Mouse (Mus musculus) MEL (cell line): ENCODE data around the gene Trmt2a. TPM values are rescaled to one million over a fixed set of nuclear protein-coding genes. Genes with fewer than 3 reads are reported as not detected.

Experiments
- DNase-seq: peaks from one replicate; pipeline ENCODE4 v3.0.0; 2011; ENCODE audit warnings: low read depth, low spot score
- H3K27ac ChIP-seq: 2 replicates; pipeline ENCODE4 v1.5.1; 2012; ENCODE audit warnings: low read depth, mild to moderate bottlenecking, control low read depth, low read length, moderate library complexity; ENCODE audit not compliant: control insufficient read depth
- H3K27me3 ChIP-seq, 2 experiments: fragments of 150-350 bp in 1 of 2; sonication (generic) in 1 of 2; 2 replicates each; pipeline ENCODE4 v1.6.1; 2012; ENCODE audit warnings: low read length in 2 of 2, mild to moderate bottlenecking in 2 of 2, improper control_type of control experiment in 1 of 2, moderate library complexity in 1 of 2; ENCODE audit not compliant: insufficient read depth in 2 of 2, control insufficient read depth in 1 of 2
- H3K36me3 ChIP-seq, 2 experiments: 2 replicates each; pipeline ENCODE4 v1.6.1; 2012 to 2014; ENCODE audit warnings: low read length in 2 of 2, improper control_type of control experiment in 1 of 2, inconsistent platforms in 1 of 2, mild to moderate bottlenecking in 1 of 2; ENCODE audit not compliant: insufficient read depth in 2 of 2, control insufficient read depth in 1 of 2
- H3K4me1 ChIP-seq, 2 experiments: fragments of 150-350 bp in 1 of 2; sonication (generic) in 1 of 2; 2 replicates each; pipeline ENCODE4 v1.6.1; 2012; ENCODE audit warnings: low read length in 2 of 2, improper control_type of control experiment in 1 of 2, mild to moderate bottlenecking in 1 of 2; ENCODE audit not compliant: insufficient read depth in 2 of 2, control insufficient read depth in 1 of 2
- H3K4me3 ChIP-seq, 2 experiments: fragments of 150-350 bp in 1 of 2; sonication (generic) in 1 of 2; 2 replicates each; pipeline ENCODE4 v1.5.1; 2012; ENCODE audit warnings: low read depth in 2 of 2, low read length in 2 of 2, mild to moderate bottlenecking in 2 of 2, moderate library complexity in 2 of 2, control low read depth in 1 of 2, improper control_type of control experiment in 1 of 2; ENCODE audit not compliant: control insufficient read depth in 1 of 2, insufficient read depth in 1 of 2
- H3K79me2 ChIP-seq: 2 replicates; pipeline ENCODE4 v1.6.1; 2012; ENCODE audit warnings: mild to moderate bottlenecking, low read length, moderate library complexity; ENCODE audit not compliant: control insufficient read depth, poor library complexity, insufficient read depth
- H3K9ac ChIP-seq: 2 replicates; pipeline ENCODE4 v1.6.1; 2012; ENCODE audit warnings: low read depth, mild to moderate bottlenecking, control low read depth, low read length, moderate library complexity; ENCODE audit not compliant: control insufficient read depth, poor library complexity, severe bottlenecking
- H3K9me3 ChIP-seq: fragments of 150-350 bp; sonication (generic); replicated peaks from 2 replicates; pipeline ENCODE4 v1.6.1; 2012; ENCODE audit warnings: mild to moderate bottlenecking, low read length, improper control_type of control experiment, moderate library complexity; ENCODE audit not compliant: insufficient read depth
- BHLHE40 ChIP-seq: IDR thresholded peaks from 2 replicates; pipeline ENCODE4 v1.6.1; 2012; ENCODE audit warnings: low read depth, mild to moderate bottlenecking, inconsistent platforms, low read length, improper control_type of control experiment, borderline replicate concordance
- CHD1 ChIP-seq: IDR thresholded peaks from 2 replicates; pipeline ENCODE4 v1.6.1; 2012; ENCODE audit warnings: low read depth, mild to moderate bottlenecking, inconsistent platforms, low read length, improper control_type of control experiment
- CTCF ChIP-seq, 3 experiments: IDR thresholded peaks in 2 of 3; conservative IDR thresholded peaks in 1 of 3; 2 replicates each; pipeline ENCODE4 v1.5.1; 2011 to 2012; ENCODE audit warnings: low read length in 3 of 3, low read depth in 2 of 3, mild to moderate bottlenecking in 2 of 3, improper control_type of control experiment in 1 of 3, inconsistent platforms in 1 of 3, mixed read lengths in 1 of 3, moderate library complexity in 1 of 3; ENCODE audit not compliant: control insufficient read depth in 1 of 3, insufficient read depth in 1 of 3, poor library complexity in 1 of 3, severe bottlenecking in 1 of 3
- MXI1 ChIP-seq: IDR thresholded peaks from 2 replicates; pipeline ENCODE4 v1.6.1; 2011; ENCODE audit warnings: mild to moderate bottlenecking, low read depth, low read length, improper control_type of control experiment
- MYB ChIP-seq: IDR thresholded peaks from 2 replicates; pipeline ENCODE4 v1.6.1; 2011; ENCODE audit warnings: mild to moderate bottlenecking, low read depth, low read length, improper control_type of control experiment
- POLR2A ChIP-seq, 2 experiments: IDR thresholded peaks; 2 replicates each; pipeline ENCODE4 v1.6.1; 2011 to 2012; ENCODE audit warnings: low read length in 2 of 2, mild to moderate bottlenecking in 2 of 2, control low read depth in 1 of 2, improper control_type of control experiment in 1 of 2, low read depth in 1 of 2, moderate library complexity in 1 of 2; ENCODE audit not compliant: control insufficient read depth in 1 of 2, insufficient read depth in 1 of 2, poor library complexity in 1 of 2
- POLR2AphosphoS2 ChIP-seq: IDR thresholded peaks from 2 replicates; pipeline ENCODE4 v1.6.1; 2011; ENCODE audit warnings: low read length, improper control_type of control experiment
- RAD21 ChIP-seq: IDR thresholded peaks from 2 replicates; pipeline ENCODE4 v1.6.1; 2011; ENCODE audit warnings: mild to moderate bottlenecking, low read depth, low read length, improper control_type of control experiment
- RCOR1 ChIP-seq: IDR thresholded peaks from 2 replicates; pipeline ENCODE4 v1.6.1; 2012; ENCODE audit warnings: low read depth, mild to moderate bottlenecking, inconsistent platforms, low read length, improper control_type of control experiment
- SIN3A ChIP-seq: IDR thresholded peaks from 2 replicates; pipeline ENCODE4 v1.6.1; 2012; ENCODE audit warnings: low read length, improper control_type of control experiment, inconsistent platforms
- TBP ChIP-seq: IDR thresholded peaks from 2 replicates; pipeline ENCODE4 v1.8.0; 2011; ENCODE audit warnings: low read depth, low read length, improper control_type of control experiment
- ZC3H11A ChIP-seq: IDR thresholded peaks from 2 replicates; pipeline ENCODE4 v1.6.1; 2012; ENCODE audit warnings: low read depth, mild to moderate bottlenecking, inconsistent platforms, low read length, improper control_type of control experiment
- ZMIZ1 ChIP-seq: IDR thresholded peaks from 2 replicates; pipeline ENCODE4 v1.6.1; 2012; ENCODE audit warnings: low read depth, mild to moderate bottlenecking, inconsistent platforms, low read length, improper control_type of control experiment, moderate library complexity
- polyA plus RNA-seq, 2 experiments: library from polyadenylated mRNA; stranded (reverse) in 1 of 2; unstranded in 1 of 2; fragments of >175 nt in 1 of 2; fragments of >200 nt in 1 of 2; gene quantifications; 2 replicates each; pipeline versions ENCODE4 v1.2.1 to v1.2.4; 2012; ENCODE audit warnings: low replicate concordance in 2 of 2, low read depth in 1 of 2; ENCODE audit not compliant: insufficient read length in 2 of 2, insufficient read depth in 1 of 2, missing spikeins in 1 of 2
- total RNA-seq: library from RNA; depleted of rRNA; stranded (reverse); fragments of 300-350 nt; gene quantifications from 2 replicates; pipeline ENCODE4 v1.2.3, GENCODE M21; 2012

Gene Trmt2a
- total and polyA plus RNA-seq, 3 experiments, result 178 to 185 TPM; not detected in 1

GRCm38 (mm10) chr16:18250828-18251790, 2.6 kb downstream of the Trmt2a start:
- peak; percentile 20 for DNase-seq
- H3K4me3 ChIP-seq, result no peak overlapping the region; a peak in 1 of 4 replicates
- H3K36me3 ChIP-seq, result peaks cover 27 to 32% of the 10 kb centered on the region in 2 experiments
- H3K79me2 ChIP-seq, result peaks cover 48% of the 10 kb centered on the region
- H3K27me3 ChIP-seq, result no peaks in the 10 kb centered on the region
- TF ChIP-seq POLR2A (IDR thresholded peaks at IDR 0.05; ENCODE audit: control insufficient read depth in 1 of 2, insufficient read depth in 1 of 2, low read depth in 1 of 2, low read length in 2 of 2, poor library complexity in 1 of 2), result peak in 1 of 2 experiments; percentile 14; a peak in 1 of 4 replicates
- TF ChIP-seq SIN3A, result no peak
- TF ChIP-seq ZMIZ1, result peak; percentile 47; the same call in 1 of the 2 replicates
- no peak for TF ChIP-seq ZC3H11A
- no peak for TF ChIP-seq BHLHE40
- no peak for TF ChIP-seq POLR2AphosphoS2
- no peak for TF ChIP-seq RCOR1
- TF ChIP-seq TBP, result no peak
- H3K27ac ChIP-seq, result no peak overlapping the region
- H3K9ac ChIP-seq, result peak overlapping the region; percentile 93
- H3K4me1 ChIP-seq, result peaks cover 4 to 18% of the 10 kb centered on the region in 2 experiments; a peak in 3 of 4 replicates
- H3K9me3 ChIP-seq, result no peaks in the 10 kb centered on the region

- TF ChIP-seq MXI1 (no peak), CHD1 (no peak), ZMIZ1 (peak; percentile 66), POLR2A (IDR thresholded peaks at IDR 0.05; ENCODE audit: control insufficient read depth in 1 of 2, insufficient read depth in 1 of 2, low read depth in 1 of 2, low read length in 2 of 2, poor library complexity in 1 of 2) (peak in 1 of 2 experiments; percentile 28; a peak in 2 of 4 replicates)
- TF ChIP-seq, all 39 proteins: peak for 2
- no peaks in the 10 kb centered on the region for H3K27me3 ChIP-seq
- no peaks in the 10 kb centered on the region for H3K9me3 ChIP-seq
- peaks cover 0 to 8% of the 10 kb centered on the region in 2 experiments; a peak in 1 of 4 replicates for H3K4me1 ChIP-seq
- no peak overlapping the region for H3K4me3 ChIP-seq
- H3K79me2 ChIP-seq, result peaks cover 33% of the 10 kb centered on the region
- no peak overlapping the region for H3K27ac ChIP-seq
- peak; percentile 17 for DNase-seq
- H3K9ac ChIP-seq, result no peak overlapping the region
- H3K36me3 ChIP-seq, result peaks cover 21 to 22% of the 10 kb centered on the region in 2 experiments
Observed at GRCm38 (mm10) chr16:18252736-18253135, 4.3 kb downstream of the Trmt2a start.

- Histone ChIP-seq H3K79me2 (peaks cover 26% of the 10 kb centered on the region), H3K4me3 (no peak overlapping the region), H3K36me3 (peaks cover 21 to 25% of the 10 kb centered on the region in 2 experiments), H3K9ac (no peak overlapping the region), H3K27me3 (no peaks in the 10 kb centered on the region), H3K9me3 (no peaks in the 10 kb centered on the region), H3K27ac (no peak overlapping the region), H3K4me1 (peaks cover 0 to 8% of the 10 kb centered on the region in 2 experiments; a peak in 1 of 4 replicates)
- peak in 1 of 2 experiments; percentile 51; a peak in 1 of 4 replicates for TF ChIP-seq POLR2A (IDR thresholded peaks at IDR 0.05; ENCODE audit: control insufficient read depth in 1 of 2, insufficient read depth in 1 of 2, low read depth in 1 of 2, low read length in 2 of 2, poor library complexity in 1 of 2)
- no peak for TF ChIP-seq CTCF (IDR thresholded peaks at IDR 0.05 in 2 of 3, conservative IDR thresholded peaks at IDR 0.05 in 1 of 3; ENCODE audit: control insufficient read depth in 1 of 3, insufficient read depth in 1 of 3, low read depth in 2 of 3, low read length in 3 of 3, poor library complexity in 1 of 3, severe bottlenecking in 1 of 3)
- no peak for TF ChIP-seq MYB
- no peak for TF ChIP-seq RAD21
- peak; percentile 33 for DNase-seq
Observed at GRCm38 (mm10) chr16:18253866-18254265, 5.4 kb downstream of the Trmt2a start.
